Mouse (Mus musculus) spleen, adult 2 months (tissue): ENCODE measurements around the gene Etl4. TPM values are rescaled to one million over a fixed set of nuclear protein-coding genes. Genes with fewer than 3 reads are reported as not detected.

Source experiments
- DNase-seq, 2 experiments: peaks; one replicate each; pipeline versions ENCODE4 v3.0.0 to v3.0.0-alpha.2; 2012 to 2021; ENCODE audit warnings: low spot score in 2 of 2, low read depth in 1 of 2
- H3K27ac ChIP-seq: fragments of 200-500 bp; 2 replicates; pipeline ENCODE4 v1.5.1; 2012; ENCODE audit warnings: low read length, inconsistent platforms; ENCODE audit not compliant: insufficient read depth
- H3K27me3 ChIP-seq: fragments of 200-500 bp; 2 replicates; pipeline ENCODE4 v1.6.1; 2012; ENCODE audit warnings: mild to moderate bottlenecking, moderate library complexity, low read length, inconsistent platforms; ENCODE audit not compliant: control insufficient read depth, insufficient read depth
- H3K36me3 ChIP-seq: fragments of 200-500 bp; 2 replicates; pipeline ENCODE4 v1.6.1; 2012; ENCODE audit warnings: mild to moderate bottlenecking, low read length, inconsistent platforms; ENCODE audit not compliant: control insufficient read depth, insufficient read depth
- H3K4me1 ChIP-seq: fragments of 200-500 bp; 2 replicates; pipeline ENCODE4 v1.6.1; 2011; ENCODE audit warnings: inconsistent platforms; ENCODE audit not compliant: control insufficient read depth, insufficient read depth, insufficient read length
- H3K4me3 ChIP-seq: fragments of 200-500 bp; 2 replicates; pipeline ENCODE4 v1.5.1; 2011; ENCODE audit warnings: mild to moderate bottlenecking, inconsistent platforms; ENCODE audit not compliant: insufficient read depth, insufficient read length; ENCODE audit errors: extremely low read depth
- CTCF ChIP-seq: fragments of 200-500 bp; IDR thresholded peaks from 2 replicates; pipeline ENCODE4 v1.5.1; 2011; ENCODE audit warnings: mild to moderate bottlenecking, inconsistent platforms; ENCODE audit not compliant: insufficient read depth, insufficient read length, insufficient replicate concordance; ENCODE audit errors: extremely low read depth
- POLR2A ChIP-seq: fragments of 200-500 bp; IDR thresholded peaks from 2 replicates; pipeline ENCODE4 v1.6.1; 2011; ENCODE audit warnings: low read depth, low read length, inconsistent platforms
- WGBS: fragments of 180-500 bp; shearing (Covaris S2); methylation state at CpG from one replicate; pipeline ENCODE4 v1.1.7; 2018; 5-methylcytosine and 5-hydroxymethylcytosine counted together
- polyA plus RNA-seq: library from polyadenylated mRNA; depleted of rRNA; stranded (reverse); fragments of >200 nt; gene quantifications from 2 replicates; pipeline ENCODE4 v1.2.3, GENCODE M21; 2012

Etl4 gene
- polyA plus RNA-seq, 1 experiment, result 5.3 TPM

DNA sequence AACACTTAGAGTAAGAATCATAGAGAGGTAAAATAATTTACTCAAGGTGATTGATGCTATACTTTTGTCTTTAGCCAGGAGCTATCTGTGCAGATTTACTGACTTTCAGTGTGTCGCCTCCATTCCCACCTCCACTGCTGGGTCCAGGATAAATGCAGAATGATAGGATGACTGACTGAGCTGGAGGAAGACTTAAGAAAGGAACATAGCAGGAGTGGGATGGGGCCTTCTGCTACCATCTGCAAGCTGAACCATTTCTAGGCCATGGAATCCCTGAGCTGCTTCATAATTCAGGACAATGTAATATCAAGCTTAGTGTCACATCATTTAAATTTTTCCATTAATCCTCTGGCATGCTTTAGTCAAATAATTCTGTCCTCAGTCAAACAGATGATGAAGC lies 20.4 kb downstream of the Etl4 start:
- 93% methylated on average over 1 of the region's 1 CpGs for WGBS
- Histone ChIP-seq H3K27me3 (no peaks in the 10 kb centered on the region), H3K27ac (no peak overlapping the region), H3K4me1 (no peaks in the 10 kb centered on the region), H3K4me3 (no peak overlapping the region), H3K36me3 (no peaks in the 10 kb centered on the region)
- DNase-seq, result no peak
- TF ChIP-seq POLR2A (no peak), CTCF (no peak)

DNA sequence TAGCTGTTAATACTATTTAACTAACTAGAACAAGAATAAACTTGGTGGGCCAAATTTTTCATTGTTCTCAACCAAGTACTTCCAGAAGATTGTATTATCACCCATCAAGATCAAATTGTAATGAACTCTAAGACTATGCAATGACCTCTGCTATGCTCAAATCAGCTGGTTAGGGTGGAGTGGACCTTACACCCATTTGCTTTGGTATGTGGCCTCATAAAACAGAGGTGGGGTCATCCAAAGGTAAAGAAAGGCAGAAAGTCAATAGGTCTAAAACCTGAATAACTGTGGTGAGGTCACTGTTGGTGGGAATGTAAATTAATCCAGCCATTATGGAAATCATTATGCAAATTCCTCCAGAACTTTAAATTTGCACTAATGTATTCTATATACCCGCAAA lies 24.3 kb downstream of the Etl4 start:
- no peak overlapping the region for H3K4me3 ChIP-seq
- no peak overlapping the region for H3K27ac ChIP-seq
- 78% methylated on average over 1 of the region's 1 CpGs for WGBS
- no peaks in the 10 kb centered on the region for H3K27me3 ChIP-seq
- no peaks in the 10 kb centered on the region for H3K36me3 ChIP-seq
- H3K4me1 ChIP-seq, result no peaks in the 10 kb centered on the region
- TF ChIP-seq POLR2A, result no peak
- no peak for TF ChIP-seq CTCF
- DNase-seq, result no peak

DNA sequence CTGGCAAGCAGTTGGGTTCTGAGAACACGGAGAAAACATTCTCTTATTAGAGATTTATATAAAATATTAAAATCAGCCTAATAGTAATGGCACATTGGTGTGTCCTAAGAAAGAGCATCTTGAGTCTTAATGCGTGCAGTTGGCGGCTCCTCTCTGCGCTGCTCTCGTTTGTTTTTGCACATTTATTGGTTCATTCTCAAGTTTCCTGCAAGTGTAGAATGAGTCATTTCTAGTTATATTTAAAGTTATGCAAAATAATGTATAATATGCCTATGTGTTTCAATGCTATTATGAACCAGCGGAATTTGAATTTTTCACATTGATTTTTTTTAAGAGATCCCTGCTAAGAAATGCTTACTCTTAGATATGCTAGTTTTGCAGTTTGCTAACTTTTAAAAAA lies 35.6 kb downstream of the Etl4 start:
- Histone ChIP-seq H3K27me3 (no peaks in the 10 kb centered on the region), H3K36me3 (no peaks in the 10 kb centered on the region), H3K27ac (no peak overlapping the region), H3K4me1 (no peaks in the 10 kb centered on the region), H3K4me3 (no peak overlapping the region)
- no peak for TF ChIP-seq POLR2A
- no peak for TF ChIP-seq CTCF
- DNase-seq, result no peak
- WGBS, result 88% methylated on average over 6 of the region's 6 CpGs

DNA sequence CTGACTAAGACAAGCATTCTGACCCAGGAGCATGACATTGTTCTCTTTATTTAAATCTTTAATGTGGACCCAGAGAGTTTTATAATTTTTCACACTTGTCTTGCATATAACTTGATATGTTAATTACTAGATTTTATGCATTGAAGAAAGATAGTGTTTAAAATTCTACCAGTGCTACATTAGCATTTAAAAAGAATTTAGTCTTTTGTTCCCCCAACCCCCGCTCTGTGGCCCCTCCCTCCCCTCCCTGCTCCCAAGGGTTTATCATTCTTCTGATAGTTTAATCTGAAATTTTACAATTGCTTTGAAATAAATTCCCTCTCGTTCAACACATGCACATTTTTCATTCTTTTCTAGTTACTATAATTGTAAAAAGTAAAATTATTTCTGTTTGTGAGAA lies 43.4 kb downstream of the Etl4 start:
- WGBS, result 82% methylated on average over 2 of the region's 2 CpGs
- H3K27ac ChIP-seq, result no peak overlapping the region
- H3K36me3 ChIP-seq, result no peaks in the 10 kb centered on the region
- H3K27me3 ChIP-seq, result no peaks in the 10 kb centered on the region
- no peaks in the 10 kb centered on the region for H3K4me1 ChIP-seq
- H3K4me3 ChIP-seq, result no peak overlapping the region
- no peak for TF ChIP-seq CTCF
- no peak for TF ChIP-seq POLR2A
- DNase-seq, result no peak

DNA sequence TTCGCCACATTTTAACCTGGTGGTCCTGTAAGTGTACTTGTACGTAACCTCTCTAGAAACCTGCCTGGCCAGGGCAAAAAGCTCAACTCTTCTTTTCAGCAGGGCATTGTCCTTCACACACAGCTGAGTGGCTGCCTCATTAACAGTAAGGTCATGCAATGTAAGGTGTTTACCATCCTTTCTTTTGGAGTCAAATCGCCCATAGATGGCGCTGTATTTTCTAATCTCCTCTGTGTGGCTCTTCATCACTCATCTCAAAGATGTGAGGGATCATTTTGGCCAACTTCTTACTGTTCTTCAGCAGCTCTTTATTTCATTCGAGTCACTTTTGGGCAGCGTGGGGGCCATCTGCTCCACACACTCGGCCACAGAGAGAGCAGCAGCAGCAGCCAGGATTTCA lies 56.9 kb downstream of the Etl4 start:
- 65% methylated on average over 7 of the region's 7 CpGs for WGBS

DNA sequence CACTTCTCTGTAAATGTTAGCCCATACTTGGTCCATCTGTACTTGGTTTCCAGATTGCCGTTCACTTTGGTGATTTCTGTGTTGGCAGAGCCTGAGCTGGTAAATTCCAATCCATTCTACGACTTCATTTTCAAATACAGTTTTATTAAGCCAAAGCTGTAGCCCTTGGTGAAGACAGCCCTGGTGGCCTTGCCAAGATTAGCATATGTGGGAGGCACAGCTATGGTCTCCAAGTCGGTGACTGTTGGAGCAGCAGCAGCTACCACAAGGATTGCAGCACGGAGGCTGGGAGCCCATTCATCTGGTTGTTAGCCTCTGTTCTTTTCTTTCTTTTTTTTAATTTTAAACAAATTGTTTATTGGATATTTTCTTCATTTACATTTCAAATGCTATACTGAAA lies 128.1 kb downstream of the Etl4 start:
- WGBS, result 85% methylated on average over 4 of the region's 4 CpGs
- Histone ChIP-seq H3K4me3 (no peak overlapping the region), H3K4me1 (no peaks in the 10 kb centered on the region), H3K27ac (no peak overlapping the region), H3K36me3 (no peaks in the 10 kb centered on the region), H3K27me3 (no peaks in the 10 kb centered on the region)
- TF ChIP-seq POLR2A, result no peak
- TF ChIP-seq CTCF, result no peak
- DNase-seq, result no peak

More for the DNA sequence above, 56.9 kb downstream of the Etl4 start:
- TF ChIP-seq CTCF (no peak), POLR2A (no peak)
- Histone ChIP-seq H3K4me3 (no peak overlapping the region), H3K27me3 (no peaks in the 10 kb centered on the region), H3K36me3 (no peaks in the 10 kb centered on the region), H3K4me1 (no peaks in the 10 kb centered on the region), H3K27ac (no peak overlapping the region)
- DNase-seq, result no peak

DNA sequence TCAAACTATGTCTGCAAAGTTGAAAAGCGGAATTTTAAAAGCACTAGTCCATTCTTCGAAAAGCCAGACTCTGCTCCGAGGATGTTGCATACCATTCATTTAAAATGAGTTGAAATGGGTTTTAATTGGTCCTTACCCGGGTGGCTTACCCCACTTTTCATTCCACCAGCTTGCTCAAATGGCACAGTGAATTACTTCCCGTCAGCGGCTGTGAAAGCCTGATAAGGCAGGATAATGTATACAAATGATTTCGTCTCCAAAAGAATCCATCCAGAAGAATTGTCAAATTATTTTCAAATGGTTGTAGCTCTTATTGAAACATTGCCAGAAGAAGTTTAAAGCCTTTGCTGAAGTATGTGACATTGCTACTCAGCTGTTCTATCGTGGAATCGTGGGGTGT lies 162.8 kb downstream of the Etl4 start:
- no peaks in the 10 kb centered on the region for H3K4me1 ChIP-seq
- 36% methylated on average over 9 of the region's 9 CpGs for WGBS

More for the DNA sequence above, 162.8 kb downstream of the Etl4 start:
- DNase-seq, result no peak
- Histone ChIP-seq H3K27me3 (no peaks in the 10 kb centered on the region), H3K36me3 (no peaks in the 10 kb centered on the region), H3K4me3 (no peak overlapping the region), H3K27ac (no peak overlapping the region)
- TF ChIP-seq POLR2A (no peak), CTCF (no peak)
